Mouse (Mus musculus): Measurements from ENCODE around the gene Sart1. TPM values are rescaled to one million over a fixed set of nuclear protein-coding genes. Genes with fewer than 3 reads are reported as not detected.
A peak's percentile ranks its signal among the peaks of the same experiment; 100 is the strongest.

Sart1 gene
- polyA plus RNA-seq, 1 experiment from 2014 or later = 58.3 TPM

DNA sequence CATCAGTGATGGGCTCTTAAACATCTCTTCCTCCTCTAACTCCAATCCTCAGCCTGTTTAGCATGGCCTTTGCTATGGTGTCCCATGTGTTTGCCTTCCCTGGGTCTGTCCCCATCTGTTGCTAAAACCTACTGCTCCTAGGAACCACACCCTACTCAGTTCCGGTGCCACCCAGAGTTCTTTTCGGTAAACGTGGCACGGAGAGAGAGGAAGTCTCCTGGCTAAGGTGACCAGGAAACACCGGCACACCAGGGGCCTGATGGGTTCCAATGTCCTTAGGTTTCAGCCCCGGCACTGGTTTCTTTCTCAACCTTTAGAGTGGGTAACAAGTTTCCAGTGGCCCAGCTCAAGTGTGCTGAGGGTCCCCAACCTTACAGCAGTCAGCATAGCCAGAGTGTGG is 32.1 kb upstream of the Sart1 start:
- H3K27me3 ChIP-seq (replicated peaks; ENCODE audit: control insufficient read depth, insufficient read depth, low read length) = no peaks in the 10 kb centered on the region
- DNase-seq (ENCODE audit: low spot score) (no peak), ATAC-seq (no peak)
- H3K4me2 ChIP-seq (ENCODE audit: low read length) = no peak overlapping the region
- H3K4me1 ChIP-seq (ENCODE audit: control insufficient read depth, insufficient read depth, low read length) = peaks cover 7% of the 10 kb centered on the region
- no peak overlapping the region for H3K27ac ChIP-seq (ENCODE audit: low read depth, low read length)
- no peak overlapping the region for H3K4me3 ChIP-seq (ENCODE audit: low read depth, low read length)
- H3K36me3 ChIP-seq (ENCODE audit: control insufficient read depth, insufficient read depth, low read length) = peaks cover 24% of the 10 kb centered on the region
- H3K9ac ChIP-seq (ENCODE audit: low read length) = no peak overlapping the region
- H3K9me3 ChIP-seq (replicated peaks; ENCODE audit: control insufficient read depth, low read length) = no peaks in the 10 kb centered on the region
- WGBS = 94% methylated on average over 6 of the region's 6 CpGs

GRCm38 (mm10) chr19:5419630-5420029 is 31.1 kb upstream of the Sart1 start:
- Histone ChIP-seq H3K4me1 (ENCODE audit: control insufficient read depth, insufficient read depth, low read length) (peaks cover 7% of the 10 kb centered on the region), H3K36me3 (ENCODE audit: control insufficient read depth, insufficient read depth, low read length) (peaks cover 24% of the 10 kb centered on the region), H3K9me3 (replicated peaks; ENCODE audit: control insufficient read depth, low read length) (no peaks in the 10 kb centered on the region), H3K4me3 (ENCODE audit: low read depth, low read length) (no peak overlapping the region), H3K27ac (ENCODE audit: low read depth, low read length) (no peak overlapping the region), H3K9ac (ENCODE audit: low read length) (no peak overlapping the region), H3K4me2 (ENCODE audit: low read length) (no peak overlapping the region), H3K27me3 (replicated peaks; ENCODE audit: control insufficient read depth, insufficient read depth, low read length) (no peaks in the 10 kb centered on the region)
- DNase-seq (ENCODE audit: low spot score) = no peak
- WGBS = 91% methylated on average over 9 of the region's 9 CpGs
- no peak for ATAC-seq

DNA sequence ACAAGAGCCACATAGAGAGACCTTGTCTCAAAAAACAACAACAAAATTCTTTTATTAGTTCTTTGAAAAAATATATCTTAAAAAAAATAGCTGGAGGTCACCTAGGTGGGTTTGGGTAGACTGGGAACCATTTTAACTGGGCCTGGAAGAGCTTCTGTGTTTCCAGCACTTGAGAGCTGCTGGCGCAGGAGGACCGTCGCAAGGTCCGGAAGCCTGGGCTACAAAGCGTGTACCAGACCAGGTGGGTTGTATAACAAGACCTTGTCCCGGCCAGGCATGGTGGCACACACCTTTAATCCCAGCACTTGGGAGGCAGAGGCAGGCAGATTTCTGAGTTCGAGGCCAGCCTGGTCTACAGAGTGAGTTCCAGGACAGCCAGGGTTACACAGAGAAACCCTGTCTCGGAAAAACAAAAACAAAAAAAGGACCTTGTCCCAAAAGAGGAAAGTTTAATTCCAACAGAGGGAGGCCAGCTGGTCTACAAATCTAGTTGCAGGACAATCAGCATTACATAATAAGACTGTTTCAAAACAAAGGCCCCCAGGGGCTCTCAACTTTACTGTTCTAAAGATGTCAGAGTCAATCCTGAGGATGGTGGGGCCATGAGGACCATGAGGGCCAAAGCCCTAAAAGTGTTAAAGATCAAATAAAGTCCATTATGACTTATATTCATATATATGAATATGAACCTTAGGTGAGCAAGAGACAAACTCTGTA is 30.4 kb upstream of the Sart1 start:
- Histone ChIP-seq H3K36me3 (ENCODE audit: control insufficient read depth, insufficient read depth, low read length) (peaks cover 24% of the 10 kb centered on the region), H3K4me3 (ENCODE audit: low read depth, low read length) (no peak overlapping the region), H3K27ac (ENCODE audit: low read depth, low read length) (no peak overlapping the region), H3K4me1 (ENCODE audit: control insufficient read depth, insufficient read depth, low read length) (peaks cover 7% of the 10 kb centered on the region), H3K9ac (ENCODE audit: low read length) (no peak overlapping the region), H3K9me3 (replicated peaks; ENCODE audit: control insufficient read depth, low read length) (no peaks in the 10 kb centered on the region), H3K27me3 (replicated peaks; ENCODE audit: control insufficient read depth, insufficient read depth, low read length) (no peaks in the 10 kb centered on the region), H3K4me2 (ENCODE audit: low read length) (no peak overlapping the region)
- DNase-seq (ENCODE audit: low spot score) = no peak
- ATAC-seq = no peak
- WGBS = 93% methylated on average over 8 of the region's 8 CpGs

DNA sequence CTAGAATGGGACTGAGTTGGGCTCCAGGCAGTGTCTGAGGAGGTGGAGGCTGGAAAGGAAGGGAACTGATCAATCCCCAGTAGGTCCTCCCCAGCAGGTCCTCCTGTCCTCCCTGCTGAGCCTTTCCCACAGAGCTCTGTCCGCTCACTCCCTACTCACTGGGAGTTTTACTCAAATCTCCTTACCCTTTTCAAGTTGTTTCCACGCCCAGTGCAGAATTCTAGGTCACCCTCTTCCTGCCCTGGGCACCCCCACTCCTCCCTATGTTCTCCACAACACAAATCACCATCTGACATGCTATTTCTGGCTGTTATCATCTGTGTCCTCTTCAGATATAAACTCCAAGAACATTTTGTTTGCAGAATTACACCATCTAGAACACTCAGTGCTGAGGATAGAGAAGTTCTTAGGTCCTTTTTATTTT is 26.0 kb upstream of the Sart1 start:
- Histone ChIP-seq H3K4me1 (ENCODE audit: control insufficient read depth, insufficient read depth, low read length) (no peaks in the 10 kb centered on the region), H3K27ac (ENCODE audit: low read depth, low read length) (no peak overlapping the region), H3K9me3 (replicated peaks; ENCODE audit: control insufficient read depth, low read length) (no peaks in the 10 kb centered on the region), H3K9ac (ENCODE audit: low read length) (no peak overlapping the region), H3K27me3 (replicated peaks; ENCODE audit: control insufficient read depth, insufficient read depth, low read length) (no peaks in the 10 kb centered on the region), H3K4me3 (ENCODE audit: low read depth, low read length) (no peak overlapping the region), H3K4me2 (ENCODE audit: low read length) (no peak overlapping the region), H3K36me3 (ENCODE audit: control insufficient read depth, insufficient read depth, low read length) (no peaks in the 10 kb centered on the region)
- no peak for DNase-seq (ENCODE audit: low spot score)
- ATAC-seq = no peak
- WGBS = 63% methylated on average over 2 of the region's 2 CpGs

DNA sequence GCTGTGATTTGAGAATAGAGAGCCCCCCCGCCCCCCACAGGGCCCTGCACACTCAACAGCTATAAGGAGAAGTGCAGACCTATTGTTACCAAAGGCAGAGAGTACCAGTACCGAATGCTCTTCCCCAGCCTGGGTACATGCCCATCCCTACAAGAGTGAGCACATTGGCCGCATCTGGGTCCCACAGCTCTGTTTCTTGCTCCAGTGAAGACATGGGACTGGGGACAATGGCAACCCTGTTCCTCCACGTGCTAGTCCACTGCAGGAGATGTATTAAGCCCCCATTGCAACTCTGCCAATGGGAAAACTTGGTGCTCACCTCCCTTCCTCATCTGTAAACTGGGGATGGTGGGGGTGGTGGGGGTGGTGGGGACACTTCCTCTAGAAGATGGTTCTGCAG is 25.3 kb upstream of the Sart1 start:
- no peak for ATAC-seq
- Histone ChIP-seq H3K4me2 (ENCODE audit: low read length) (no peak overlapping the region), H3K27me3 (replicated peaks; ENCODE audit: control insufficient read depth, insufficient read depth, low read length) (no peaks in the 10 kb centered on the region), H3K27ac (ENCODE audit: low read depth, low read length) (no peak overlapping the region), H3K36me3 (ENCODE audit: control insufficient read depth, insufficient read depth, low read length) (no peaks in the 10 kb centered on the region), H3K4me1 (ENCODE audit: control insufficient read depth, insufficient read depth, low read length) (no peaks in the 10 kb centered on the region), H3K9me3 (replicated peaks; ENCODE audit: control insufficient read depth, low read length) (no peaks in the 10 kb centered on the region), H3K9ac (ENCODE audit: low read length) (no peak overlapping the region), H3K4me3 (ENCODE audit: low read depth, low read length) (no peak overlapping the region)
- WGBS = 74% methylated on average over 4 of the region's 4 CpGs
- DNase-seq (ENCODE audit: low spot score) = no peak

GRCm38 (mm10) chr19:5411961-5412360 is 23.5 kb upstream of the Sart1 start:
- ATAC-seq (no peak), DNase-seq (ENCODE audit: low spot score) (no peak)
- Histone ChIP-seq H3K27me3 (replicated peaks; ENCODE audit: control insufficient read depth, insufficient read depth, low read length) (no peaks in the 10 kb centered on the region), H3K9me3 (replicated peaks; ENCODE audit: control insufficient read depth, low read length) (no peaks in the 10 kb centered on the region), H3K4me1 (ENCODE audit: control insufficient read depth, insufficient read depth, low read length) (no peaks in the 10 kb centered on the region; the same call in 1 of the 2 replicates), H3K9ac (ENCODE audit: low read length) (no peak overlapping the region), H3K4me3 (ENCODE audit: low read depth, low read length) (no peak overlapping the region), H3K27ac (ENCODE audit: low read depth, low read length) (no peak overlapping the region), H3K4me2 (ENCODE audit: low read length) (no peak overlapping the region), H3K36me3 (ENCODE audit: control insufficient read depth, insufficient read depth, low read length) (no peaks in the 10 kb centered on the region)
- WGBS = 76% methylated on average over 5 of the region's 5 CpGs

GRCm38 (mm10) chr19:5410641-5411040 is 22.1 kb upstream of the Sart1 start:
- no peak for ATAC-seq
- DNase-seq (ENCODE audit: low spot score) = no peak
- H3K27me3 ChIP-seq (replicated peaks; ENCODE audit: control insufficient read depth, insufficient read depth, low read length) = no peaks in the 10 kb centered on the region
- H3K9me3 ChIP-seq (replicated peaks; ENCODE audit: control insufficient read depth, low read length) = no peaks in the 10 kb centered on the region
- no peak overlapping the region for H3K27ac ChIP-seq (ENCODE audit: low read depth, low read length)
- 92% methylated on average over 5 of the region's 5 CpGs for WGBS
- no peaks in the 10 kb centered on the region; the same call in 1 of the 2 replicates for H3K4me1 ChIP-seq (ENCODE audit: control insufficient read depth, insufficient read depth, low read length)
- H3K36me3 ChIP-seq (ENCODE audit: control insufficient read depth, insufficient read depth, low read length) = no peaks in the 10 kb centered on the region
- H3K4me3 ChIP-seq (ENCODE audit: low read depth, low read length) = no peak overlapping the region
- H3K4me2 ChIP-seq (ENCODE audit: low read length) = no peak overlapping the region
- no peak overlapping the region for H3K9ac ChIP-seq (ENCODE audit: low read length)

GRCm38 (mm10) chr19:5409068-5409467 is 20.6 kb upstream of the Sart1 start:
- WGBS = 80% methylated on average over 5 of the region's 5 CpGs
- H3K9me3 ChIP-seq (replicated peaks; ENCODE audit: control insufficient read depth, low read length) = no peaks in the 10 kb centered on the region

More at GRCm38 (mm10) chr19:5409068-5409467, 20.6 kb upstream of the Sart1 start:
- H3K27ac ChIP-seq (ENCODE audit: low read depth, low read length) = no peak overlapping the region
- DNase-seq (ENCODE audit: low spot score) (peak; percentile 16), ATAC-seq (no peak)
- no peaks in the 10 kb centered on the region for H3K36me3 ChIP-seq (ENCODE audit: control insufficient read depth, insufficient read depth, low read length)
- no peak overlapping the region for H3K4me3 ChIP-seq (ENCODE audit: low read depth, low read length)
- H3K4me1 ChIP-seq (ENCODE audit: control insufficient read depth, insufficient read depth, low read length) = no peaks in the 10 kb centered on the region; the same call in 1 of the 2 replicates
- no peak overlapping the region for H3K4me2 ChIP-seq (ENCODE audit: low read length)
- no peaks in the 10 kb centered on the region for H3K27me3 ChIP-seq (replicated peaks; ENCODE audit: control insufficient read depth, insufficient read depth, low read length)
- H3K9ac ChIP-seq (ENCODE audit: low read length) = no peak overlapping the region

All from forebrain, embryonic 14.5 days (tissue).